Mouse (Mus musculus): ENCODE data around the gene Pibf1. TPM values are rescaled to one million over a fixed set of nuclear protein-coding genes. Genes with fewer than 3 reads are reported as not detected.
A peak's percentile ranks its signal among the peaks of the same experiment; 100 is the strongest.

Pibf1 gene
- 10 to 100 TPM; 14.3 to 15.3 TPM for total RNA-seq (2021)
- long read RNA-seq, experiment 1, transcript Pibf1-201 (18 exons, 2,797 nt): major isoform, 7 of 12 reads
- long read RNA-seq, experiment 1, partial matches to known transcripts: 0 of 12 reads
- long read RNA-seq, experiment 1, other reads (novel, unspliced or antisense): 5 of 12 reads
- long read RNA-seq, experiment 2, transcript Pibf1-201 (18 exons, 2,797 nt): major isoform, 12 of 19 reads
- long read RNA-seq, experiment 2, partial matches to known transcripts: 1 of 19 reads
- long read RNA-seq, experiment 2, other reads (novel, unspliced or antisense): 4 of 19 reads

DNA sequence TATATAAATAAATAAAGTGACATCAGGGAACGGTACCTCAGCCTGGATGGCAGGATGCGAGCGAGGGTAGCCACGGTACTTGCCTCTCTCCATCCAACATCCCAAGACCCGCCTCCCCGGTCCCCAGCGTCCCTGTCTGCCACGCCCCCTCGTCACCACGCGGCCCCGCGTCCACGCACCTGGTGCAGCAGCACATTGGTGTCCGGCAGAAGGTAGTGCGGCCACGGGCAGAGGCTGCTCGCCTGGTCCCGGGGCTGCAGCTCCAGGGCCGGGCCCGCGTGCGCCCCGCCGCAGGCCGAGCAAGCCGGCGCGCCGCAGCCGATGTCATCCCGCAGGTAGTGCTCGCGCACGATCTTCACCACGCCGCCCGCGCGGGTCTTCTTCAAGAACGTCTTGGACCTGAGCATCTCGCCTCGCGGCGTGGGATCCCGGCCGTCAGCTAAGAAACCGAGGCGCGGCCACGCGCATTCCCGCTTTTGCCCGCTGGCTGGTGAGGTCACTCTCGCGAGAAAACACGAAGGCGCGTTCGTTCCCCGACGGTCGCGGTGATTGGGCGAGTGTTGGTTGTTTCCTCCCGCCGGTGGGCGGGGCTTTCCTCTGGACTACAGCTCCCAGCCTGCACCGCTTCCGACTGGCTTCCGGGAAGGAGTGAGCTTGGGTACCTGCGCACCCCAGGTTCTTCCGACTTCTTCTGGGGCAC, at the start of gene Pibf1, which contains the start of gene Dis3:
Gene Pibf1, plus strand, starts transcription at position 158 of the 700 bp plus-strand sequence.
Gene Dis3, minus strand, starts transcription at position 504 of the 700 bp plus-strand sequence.
- peak; percentile 95 to 96 for DNase-seq (ENCODE audit: low spot score in 2 of 2)

DNA sequence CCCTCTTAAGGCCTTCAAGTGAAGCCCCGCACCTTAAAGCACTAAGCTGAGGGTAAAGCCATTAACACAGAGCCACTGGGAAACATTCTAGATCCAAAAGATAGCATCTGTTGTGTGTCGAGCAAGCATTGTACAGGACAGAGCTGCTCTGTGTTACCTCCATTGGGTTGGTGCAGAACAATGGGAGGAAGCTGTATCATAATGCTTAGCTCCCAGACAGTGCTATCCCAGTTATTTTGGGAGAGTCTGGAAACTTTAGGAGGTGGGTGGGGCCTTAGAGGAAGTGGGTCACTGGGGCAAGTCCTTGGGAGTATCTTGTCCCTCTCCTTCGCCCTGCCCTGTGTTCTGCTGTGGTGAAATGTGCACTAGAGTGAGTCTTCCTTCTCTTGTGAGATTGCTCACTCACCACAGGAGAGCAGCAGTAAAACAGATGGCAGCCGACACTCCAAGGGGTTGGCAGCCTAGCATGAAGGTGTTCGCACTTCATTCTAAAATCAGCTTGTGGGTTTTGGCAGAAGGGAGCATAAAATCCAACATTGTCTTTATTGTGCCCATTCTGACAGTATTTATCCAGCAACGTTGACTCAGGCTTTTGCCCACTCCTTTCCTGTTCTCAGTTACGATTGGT, 40.2 kb upstream of the Pibf1 start:
- no peak for DNase-seq (ENCODE audit: low spot score in 2 of 2)

DNA sequence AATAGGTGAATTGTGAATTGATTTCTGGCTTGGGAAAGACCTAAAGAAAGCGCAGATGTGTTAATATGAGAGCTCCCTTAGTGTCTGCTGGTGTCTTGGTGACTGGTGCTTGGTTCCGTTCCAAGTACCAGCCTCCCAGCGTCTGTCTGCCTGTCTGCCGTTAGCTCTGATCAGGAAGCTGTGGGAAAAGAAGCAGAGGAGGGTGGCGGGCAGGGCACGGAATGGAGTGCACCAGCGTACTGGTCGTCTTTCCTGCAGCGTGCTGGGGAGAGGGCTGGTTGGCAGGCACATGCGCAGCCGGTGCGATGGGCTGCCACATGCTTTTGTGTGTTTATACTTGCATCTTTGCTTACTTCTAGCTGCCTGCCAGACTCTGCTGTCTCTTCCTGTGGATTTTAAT, 38.6 kb upstream of the Pibf1 start:
- DNase-seq (ENCODE audit: low spot score in 2 of 2): no peak

- no peak for DNase-seq (ENCODE audit: low spot score in 2 of 2)
These were observed 36.1 kb upstream of the Pibf1 start for GRCm38 (mm10) chr14:99063091-99063490.

GRCm38 (mm10) chr14:99071146-99071545, 28.1 kb upstream of the Pibf1 start:
- no peak for DNase-seq (ENCODE audit: low spot score in 2 of 2)

DNA sequence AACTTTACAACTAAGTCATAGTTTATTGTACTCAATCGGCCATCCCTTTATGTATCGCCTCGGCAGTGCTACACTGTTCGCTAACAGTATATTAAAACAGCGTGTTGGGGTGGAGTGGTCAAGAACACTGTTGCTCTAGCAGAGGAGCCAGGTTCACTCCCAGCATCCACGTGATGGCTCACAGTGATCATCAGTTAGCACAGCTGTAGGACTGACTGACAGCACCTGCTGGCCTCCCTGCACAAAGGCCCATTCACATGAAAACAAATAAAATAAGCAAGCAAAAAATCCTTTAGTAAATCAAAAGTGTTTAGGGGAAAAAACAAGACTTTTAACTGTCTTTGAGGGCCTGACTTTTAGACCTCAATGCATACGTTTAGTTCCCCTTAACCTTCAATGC, 10.3 kb upstream of the Pibf1 start:
- no peak for DNase-seq (ENCODE audit: low spot score in 2 of 2)

DNA sequence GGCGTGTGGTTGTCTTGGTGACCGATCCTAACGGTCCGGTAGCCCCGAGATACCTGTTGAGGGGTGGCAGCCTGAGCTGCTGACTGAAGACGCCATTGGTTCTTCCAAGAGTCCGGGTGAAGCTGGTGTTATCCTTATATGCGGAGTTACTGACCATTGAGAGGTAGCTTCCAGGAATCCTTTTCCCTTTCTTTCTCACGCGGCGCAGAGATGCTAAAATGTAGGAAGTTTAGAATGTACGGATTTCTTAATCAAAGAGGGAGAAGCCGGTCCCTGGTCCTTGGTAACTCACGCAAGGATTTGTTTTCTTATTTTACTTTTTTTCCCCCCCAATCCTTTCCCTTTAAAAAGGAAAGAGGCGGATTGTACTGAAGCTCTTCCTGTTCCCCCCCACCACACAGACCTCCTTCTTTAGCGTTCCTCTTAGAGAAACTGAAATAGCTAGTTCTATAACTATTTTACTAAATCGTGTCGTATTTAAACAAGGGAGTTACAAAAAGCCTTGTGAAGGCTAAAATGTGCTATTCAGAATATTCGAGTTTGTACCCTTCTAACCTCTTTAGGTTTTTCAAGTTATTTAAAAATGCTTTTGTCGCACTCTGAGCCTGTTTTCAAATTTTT, 853 bp downstream of the Pibf1 start:
- no peak for DNase-seq (ENCODE audit: low spot score in 2 of 2)

DNA sequence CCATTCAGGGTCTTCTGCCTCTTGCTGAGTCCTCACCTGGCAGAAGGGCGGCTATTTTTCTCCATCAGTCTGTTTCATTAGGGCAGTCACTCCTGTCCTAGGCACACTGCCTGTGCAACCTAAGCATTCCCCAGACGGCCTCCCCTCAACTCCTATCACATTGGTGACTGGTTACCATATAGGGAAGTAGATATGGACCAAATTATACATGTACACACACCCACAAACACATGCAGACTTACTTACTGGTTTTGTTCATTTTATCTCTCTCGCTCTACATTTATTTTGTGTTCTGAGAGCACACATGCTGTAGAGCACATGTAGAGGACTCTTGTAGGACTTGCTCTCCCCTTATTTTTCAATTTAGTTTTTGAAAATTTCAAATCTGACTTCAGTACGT, 3.8 kb downstream of the Pibf1 start:
- no peak for DNase-seq (ENCODE audit: low spot score in 2 of 2)

DNA sequence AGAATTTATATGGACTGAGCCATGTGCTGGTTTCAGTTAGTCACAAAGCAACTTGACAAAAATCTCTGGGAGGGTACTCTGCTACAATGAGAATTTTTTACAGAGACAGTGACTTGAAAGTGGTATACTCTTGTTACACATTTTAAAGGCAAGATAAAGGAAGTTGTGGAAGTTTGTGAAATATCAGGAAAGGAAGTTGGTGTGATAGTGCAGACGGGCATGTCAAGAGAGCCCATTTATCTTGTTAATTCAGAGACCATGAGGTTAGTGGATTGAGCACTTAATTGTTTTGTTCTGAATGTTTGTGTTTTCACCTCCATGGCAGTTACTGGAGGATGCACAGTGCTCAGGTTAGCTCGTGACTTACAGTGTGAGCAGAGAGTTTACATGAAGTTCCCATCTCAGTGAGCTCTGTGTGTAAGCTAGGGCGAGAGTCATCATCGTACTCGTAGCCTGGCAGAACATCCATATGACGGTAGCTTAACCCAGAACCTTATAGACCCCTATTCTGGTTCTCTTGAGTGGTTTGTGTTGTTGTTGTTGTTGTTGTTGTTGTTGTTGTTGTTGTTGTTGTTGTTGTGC, 5.4 kb downstream of the Pibf1 start:
- DNase-seq (ENCODE audit: low spot score in 2 of 2): no peak

GRCm38 (mm10) chr14:99106671-99107070, 7.4 kb downstream of the Pibf1 start:
- no peak for DNase-seq (ENCODE audit: low spot score in 2 of 2)

- DNase-seq (ENCODE audit: low spot score in 2 of 2): no peak
These were observed 8.5 kb downstream of the Pibf1 start for GRCm38 (mm10) chr14:99107631-99108187.

- no peak for DNase-seq (ENCODE audit: low spot score in 2 of 2)
These were observed 9.5 kb downstream of the Pibf1 start for GRCm38 (mm10) chr14:99108762-99109161.

- DNase-seq (ENCODE audit: low spot score in 2 of 2): no peak
These were observed 18.4 kb downstream of the Pibf1 start for GRCm38 (mm10) chr14:99117576-99117975.

DNA sequence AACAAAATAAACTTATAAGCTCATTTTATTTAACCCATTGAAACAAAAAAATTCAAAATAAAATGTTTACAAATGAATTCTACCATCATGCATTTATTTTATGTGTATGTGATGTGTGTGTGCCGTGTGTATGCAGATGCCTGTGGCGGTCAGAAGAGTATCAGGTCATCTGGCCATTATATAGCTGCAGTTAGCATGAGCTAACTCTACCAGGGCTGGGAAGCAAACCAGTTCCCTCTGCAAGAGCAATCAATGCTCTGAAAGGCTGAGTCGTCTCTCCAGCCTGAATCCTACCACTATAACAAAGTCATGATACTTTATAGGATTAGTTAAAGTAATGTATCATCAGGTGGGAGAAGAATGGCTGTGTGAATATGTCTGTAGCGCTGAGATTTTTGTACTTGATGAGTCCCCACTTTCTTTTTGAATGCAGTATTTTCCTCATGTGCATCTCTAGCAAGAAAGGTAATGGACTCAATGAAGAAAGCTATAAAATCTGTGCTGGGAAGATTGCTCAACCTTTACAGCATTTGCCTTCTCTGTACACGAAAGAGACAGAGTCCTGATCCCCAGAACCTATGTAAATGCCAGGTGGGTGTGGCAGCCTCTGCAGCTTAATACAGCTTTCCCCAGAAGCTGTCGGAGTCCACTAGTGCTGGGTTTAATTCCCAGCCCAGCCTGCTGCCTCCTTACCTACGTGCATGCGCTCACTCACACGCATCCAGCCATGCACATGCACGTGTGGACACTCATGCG, 22.5 kb downstream of the Pibf1 start:
- no peak for DNase-seq (ENCODE audit: low spot score in 2 of 2)

DNA sequence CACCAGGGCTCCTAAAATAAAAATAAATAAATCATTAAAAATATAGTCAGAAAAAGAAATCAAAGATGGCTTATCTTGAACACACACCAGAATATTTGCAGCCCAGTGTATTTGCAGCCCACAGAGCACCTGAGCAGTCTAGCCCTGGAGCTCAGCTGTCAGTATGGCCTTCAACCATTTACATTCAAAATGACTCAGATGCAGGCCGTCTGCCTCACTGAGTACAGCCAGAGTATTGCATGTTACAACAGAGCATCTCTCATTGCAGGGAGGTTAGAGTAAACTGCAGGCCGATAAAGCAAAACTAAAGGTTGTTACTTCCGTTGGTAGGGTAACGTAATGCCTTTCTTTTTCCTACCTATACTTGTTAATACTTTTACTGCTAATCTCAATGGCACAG, 24.9 kb downstream of the Pibf1 start:
- no peak for DNase-seq (ENCODE audit: low spot score in 2 of 2)

- no peak for DNase-seq (ENCODE audit: low spot score in 2 of 2)
These were observed 27.5 kb downstream of the Pibf1 start for GRCm38 (mm10) chr14:99126713-99127112.

- no peak for DNase-seq (ENCODE audit: low spot score in 2 of 2)
These were observed 28.3 kb downstream of the Pibf1 start for GRCm38 (mm10) chr14:99127509-99127908.

- DNase-seq (ENCODE audit: low spot score in 2 of 2): no peak
These were observed 29.8 kb downstream of the Pibf1 start for GRCm38 (mm10) chr14:99129050-99129449.

- DNase-seq (ENCODE audit: low spot score in 2 of 2): no peak
These were observed 34.8 kb downstream of the Pibf1 start for GRCm38 (mm10) chr14:99134048-99134447.

DNA sequence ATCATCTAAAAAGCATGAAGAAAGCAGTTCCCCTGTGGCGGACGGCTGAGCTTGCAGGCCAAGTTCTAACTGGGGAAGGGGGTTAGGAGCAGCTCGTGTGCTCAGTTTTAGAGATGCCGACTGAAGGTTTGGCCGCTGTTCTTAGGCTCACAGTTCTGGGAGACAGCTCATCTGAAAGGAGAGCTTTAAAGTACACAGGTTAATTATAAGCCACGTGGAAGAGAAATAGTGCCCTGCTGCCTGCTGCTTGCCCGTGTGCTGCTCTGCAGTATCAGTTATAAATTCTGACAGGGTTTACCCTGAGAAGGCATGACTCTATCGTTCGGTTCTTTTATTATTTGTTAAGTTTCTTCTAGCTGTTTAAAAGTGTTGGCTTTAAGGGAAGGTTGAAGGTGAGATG, 36.5 kb downstream of the Pibf1 start:
- no peak for DNase-seq (ENCODE audit: low spot score in 2 of 2)
